Mouse (Mus musculus) testis, adult 2 months (tissue): ENCODE data around the gene Pim2.

ENCODE experiments used
- CTCF ChIP-seq: fragments of 200-500 bp; IDR thresholded peaks from 2 replicates; pipeline ENCODE4 v1.5.1; 2012; ENCODE audit warnings: low read depth, mild to moderate bottlenecking, inconsistent platforms, low read length, moderate library complexity; ENCODE audit not compliant: control insufficient read depth, insufficient read depth, insufficient replicate concordance
- POLR2A ChIP-seq: fragments of 200-500 bp; IDR thresholded peaks from 2 replicates; pipeline ENCODE4 v1.6.1; 2012; ENCODE audit warnings: low read depth, mild to moderate bottlenecking, inconsistent platforms, low read length, moderate library complexity; ENCODE audit not compliant: control insufficient read depth

DNA sequence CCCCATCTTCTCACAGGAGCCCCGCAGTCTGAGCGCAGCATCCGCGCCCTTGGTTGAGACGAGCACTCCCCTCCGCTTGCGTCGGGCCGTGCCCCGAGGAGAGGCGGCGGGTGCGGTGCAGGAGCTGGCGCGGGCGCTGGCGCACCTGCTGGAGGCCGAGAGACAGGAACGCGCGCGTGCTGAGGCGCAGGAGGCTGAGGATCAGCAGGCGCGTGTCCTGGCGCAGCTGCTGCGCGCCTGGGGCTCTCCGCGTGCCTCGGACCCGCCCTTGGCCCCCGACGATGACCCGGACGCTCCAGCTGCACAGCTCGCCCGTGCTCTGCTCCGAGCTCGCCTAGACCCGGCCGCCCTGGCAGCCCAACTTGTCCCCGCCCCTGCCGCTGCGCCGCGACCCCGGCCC lies 44.0 kb downstream of the Pim2 start:
- no peak for TF ChIP-seq POLR2A
- no peak for TF ChIP-seq CTCF
